Mouse (Mus musculus) CH12.LX (cell line): ENCODE results near the gene Krt18.

Experiments used
- CHD1 ChIP-seq: IDR thresholded peaks from 2 replicates; pipeline ENCODE4 v1.6.1; 2012; ENCODE audit warnings: low read depth, low read length, improper control_type of control experiment, inconsistent platforms
- CTCF ChIP-seq, 2 experiments: IDR thresholded peaks in 1 of 2; conservative IDR thresholded peaks in 1 of 2; 2 replicates each; pipeline ENCODE4 v1.5.1; 2011 to 2012; ENCODE audit warnings: low read depth in 2 of 2, low read length in 2 of 2, improper control_type of control experiment in 1 of 2, inconsistent platforms in 1 of 2, mild to moderate bottlenecking in 1 of 2, moderate library complexity in 1 of 2
- EP300 ChIP-seq: IDR thresholded peaks from 2 replicates; pipeline ENCODE4 v1.6.1; 2011; ENCODE audit warnings: low read length, improper control_type of control experiment
- MEF2A ChIP-seq: IDR thresholded peaks from 2 replicates; pipeline ENCODE4 v1.6.1; 2014; ENCODE audit warnings: low read depth, mild to moderate bottlenecking, inconsistent platforms, low read length, improper control_type of control experiment, borderline replicate concordance
- POLR2A ChIP-seq: IDR thresholded peaks from 2 replicates; pipeline ENCODE4 v1.6.1; 2011; ENCODE audit warnings: low read depth, mild to moderate bottlenecking, improper control_type of control experiment, low read length
- TCF12 ChIP-seq: IDR thresholded peaks from 2 replicates; pipeline ENCODE4 v1.6.1; 2014; ENCODE audit warnings: low read depth, mild to moderate bottlenecking, inconsistent platforms, low read length, improper control_type of control experiment
- USF2 ChIP-seq: conservative IDR thresholded peaks from 2 replicates; pipeline ENCODE4 v1.6.1; 2011; ENCODE audit warnings: low read depth, low read length, improper control_type of control experiment

DNA sequence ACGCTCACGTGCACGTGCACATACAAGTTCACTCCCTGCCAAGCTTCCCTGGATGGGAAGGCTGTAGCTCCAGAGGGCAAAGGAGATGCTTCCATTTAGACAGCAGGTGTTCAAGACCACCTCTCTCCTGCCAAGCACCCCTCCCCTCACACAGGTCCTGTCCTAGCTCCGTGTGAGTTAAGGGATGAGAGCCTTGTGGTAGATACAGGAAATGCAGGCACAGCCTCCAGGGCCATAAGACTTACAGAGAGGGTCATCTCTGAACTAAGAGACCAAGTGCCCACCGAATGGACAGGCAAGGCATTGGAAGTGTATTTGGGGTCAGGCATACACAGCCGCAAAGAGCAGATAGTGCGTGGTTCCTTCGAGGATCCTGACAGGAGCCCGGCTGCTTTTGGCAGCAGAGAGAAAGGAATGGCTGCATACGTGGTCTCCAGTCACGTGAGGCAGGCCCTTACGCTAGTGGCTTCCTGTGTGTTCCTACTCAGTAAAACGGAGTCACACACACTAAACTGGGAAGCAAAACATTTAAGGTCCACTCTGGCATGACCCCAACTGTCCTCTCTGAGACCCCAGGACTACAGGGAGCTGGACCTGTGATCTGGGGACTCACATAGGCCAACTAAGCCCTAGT lies 44.5 kb upstream of the Krt18 start:
- TF ChIP-seq POLR2A = no peak
- no peak for TF ChIP-seq CTCF (conservative IDR thresholded peaks at IDR 0.05 in 1 of 2, IDR thresholded peaks at IDR 0.05 in 1 of 2; ENCODE audit: low read depth in 2 of 2, low read length in 2 of 2)
- no peak for TF ChIP-seq MEF2A
- TF ChIP-seq CHD1 = no peak
- TF ChIP-seq EP300 = no peak
- TF ChIP-seq TCF12 = no peak
- no peak for TF ChIP-seq USF2
